Mouse (Mus musculus): ENCODE data around the gene Zc3h18. TPM values are rescaled to one million over a fixed set of nuclear protein-coding genes. Genes with fewer than 3 reads are reported as not detected.

Gene Zc3h18
- total RNA-seq, 2 experiments from 2014 or later: 18.1 to 21.0 TPM

- DNase-seq: no peak
These were observed 18.9 kb downstream of the Zc3h18 start for GRCm38 (mm10) chr8:122395291-122395690.

GRCm38 (mm10) chr8:122398186-122398585 is 21.8 kb downstream of the Zc3h18 start:
- DNase-seq: no peak

- DNase-seq: no peak
These were observed 28.9 kb downstream of the Zc3h18 start for GRCm38 (mm10) chr8:122405146-122405805.

GRCm38 (mm10) chr8:122407678-122408077 is 31.3 kb downstream of the Zc3h18 start:
- DNase-seq: peak; percentile 38

- DNase-seq: no peak
These were observed 37.9 kb downstream of the Zc3h18 start for GRCm38 (mm10) chr8:122414311-122414710.

GRCm38 (mm10) chr8:122415554-122415953 is 39.1 kb downstream of the Zc3h18 start:
- DNase-seq: no peak

- DNase-seq: no peak
These were observed 43.6 kb downstream of the Zc3h18 start for GRCm38 (mm10) chr8:122419881-122420555.

GRCm38 (mm10) chr8:122421376-122422070 is 45.1 kb downstream of the Zc3h18 start, which contains the start of gene Il17c:
Il17c (plus strand) TSS chr8:122422020.
- DNase-seq: no peak

GRCm38 (mm10) chr8:122423217-122423616 is 46.8 kb downstream of the Zc3h18 start:
- DNase-seq: no peak

GRCm38 (mm10) chr8:122423659-122424058 is 47.2 kb downstream of the Zc3h18 start:
- DNase-seq: peak; percentile 28

GRCm38 (mm10) chr8:122426145-122426544 is 49.7 kb downstream of the Zc3h18 start:
- no peak for DNase-seq

GRCm38 (mm10) chr8:122427607-122428006 is 51.2 kb downstream of the Zc3h18 start:
- no peak for DNase-seq

- DNase-seq: no peak
These were observed 51.8 kb downstream of the Zc3h18 start for GRCm38 (mm10) chr8:122428163-122428562.

- DNase-seq: no peak
These were observed 53.7 kb downstream of the Zc3h18 start for GRCm38 (mm10) chr8:122430058-122430636.

GRCm38 (mm10) chr8:122430646-122431045 is 54.2 kb downstream of the Zc3h18 start:
- no peak for DNase-seq

- DNase-seq: no peak
These were observed 55.5 kb downstream of the Zc3h18 start for GRCm38 (mm10) chr8:122431694-122432442.

GRCm38 (mm10) chr8:122432443-122433268 is 56.2 kb downstream of the Zc3h18 start, which contains the start of gene Cyba:
Cyba (minus strand) TSS chr8:122432930.
- peak; percentile 79 for DNase-seq

GRCm38 (mm10) chr8:122433269-122433905 is 57.0 kb downstream of the Zc3h18 start:
- no peak for DNase-seq

- DNase-seq: no peak
These were observed 59.0 kb downstream of the Zc3h18 start for GRCm38 (mm10) chr8:122435375-122435774.

- no peak for DNase-seq
These were observed 59.7 kb downstream of the Zc3h18 start for GRCm38 (mm10) chr8:122436146-122436545.

Measured in gastrocnemius, postnatal 25 days (tissue).